Mouse (Mus musculus) myocyte (in vitro differentiated cells): Measurements from ENCODE around the gene Fam83f. TPM values are rescaled to one million over a fixed set of nuclear protein-coding genes. Genes with fewer than 3 reads are reported as not detected.
A peak's percentile ranks its signal among the peaks of the same experiment; 100 is the strongest.

Experiments
- H3K27me3 ChIP-seq: one replicate; pipeline ENCODE4 v1.6.1; 2011; ENCODE audit not compliant: control insufficient read depth, insufficient read depth, insufficient read length
- H3K36me3 ChIP-seq: one replicate; pipeline ENCODE4 v1.6.1; 2011; ENCODE audit not compliant: control insufficient read depth, insufficient read depth
- H3K4me2 ChIP-seq: one replicate; pipeline ENCODE4 v1.6.1; 2011; ENCODE audit warnings: low read depth, control low read depth
- H3K4me3 ChIP-seq: one replicate; pipeline ENCODE4 v1.5.1; 2011; ENCODE audit warnings: mild to moderate bottlenecking, control low read depth, moderate library complexity
- H3K79me2 ChIP-seq: one replicate; pipeline ENCODE4 v1.6.1; 2011; ENCODE audit not compliant: control insufficient read depth, insufficient read depth
- H3ac ChIP-seq: one replicate; pipeline ENCODE4 v1.6.1; 2011; ENCODE audit not compliant: control insufficient read depth, insufficient read length
- CEBPB ChIP-seq: IDR thresholded peaks from 2 replicates; pipeline ENCODE4 v1.6.1; 2011; ENCODE audit warnings: mild to moderate bottlenecking, moderate library complexity; ENCODE audit not compliant: poor library complexity, insufficient read depth, severe bottlenecking
- E2F4 ChIP-seq: IDR thresholded peaks from one replicate; pipeline ENCODE4 v1.6.1; 2011; ENCODE audit warnings: mild to moderate bottlenecking, control low read depth, moderate library complexity; ENCODE audit not compliant: insufficient read depth
- MAX ChIP-seq: IDR thresholded peaks from one replicate; pipeline ENCODE4 v1.6.1; 2011; ENCODE audit warnings: low read depth, mild to moderate bottlenecking, control low read depth
- MYOD1 ChIP-seq, 3 experiments: IDR thresholded peaks; one replicate each; pipeline ENCODE4 v1.6.1; 2011; ENCODE audit warnings: control low read depth in 2 of 3, low read depth in 2 of 3, mild to moderate bottlenecking in 2 of 3, moderate library complexity in 1 of 3; ENCODE audit not compliant: insufficient read length in 2 of 3, control insufficient read depth in 1 of 3
- MYOG ChIP-seq, 3 experiments: IDR thresholded peaks; one replicate each; pipeline ENCODE4 v1.6.1; 2011; ENCODE audit warnings: control low read depth in 2 of 3, low read depth in 2 of 3, mild to moderate bottlenecking in 2 of 3; ENCODE audit not compliant: insufficient read length in 2 of 3, control insufficient read depth in 1 of 3, insufficient read depth in 1 of 3
- POLR2A ChIP-seq: IDR thresholded peaks from one replicate; pipeline ENCODE4 v1.6.1; 2011; ENCODE audit warnings: low read depth, mild to moderate bottlenecking, control low read depth, moderate library complexity; ENCODE audit not compliant: insufficient read length
- POLR2AphosphoS2 ChIP-seq: IDR thresholded peaks from one replicate; pipeline ENCODE4 v1.6.1; 2011; ENCODE audit warnings: low read depth, control low read depth; ENCODE audit not compliant: insufficient read length
- REST ChIP-seq: IDR thresholded peaks from one replicate; pipeline ENCODE4 v1.6.1; 2011; ENCODE audit warnings: mild to moderate bottlenecking, control low read depth, moderate library complexity; ENCODE audit not compliant: insufficient read depth, insufficient read length
- SRF ChIP-seq: IDR thresholded peaks from one replicate; pipeline ENCODE4 v1.6.1; 2011; ENCODE audit warnings: low read depth; ENCODE audit not compliant: control insufficient read depth, insufficient read length
- TCF12 ChIP-seq: IDR thresholded peaks from one replicate; pipeline ENCODE4 v1.6.1; 2011; ENCODE audit warnings: mild to moderate bottlenecking, control low read depth; ENCODE audit not compliant: poor library complexity, insufficient read depth, severe bottlenecking
- TCF3 ChIP-seq: IDR thresholded peaks from one replicate; pipeline ENCODE4 v1.6.1; 2011; ENCODE audit warnings: low read depth, control low read depth; ENCODE audit not compliant: insufficient read length
- USF1 ChIP-seq: IDR thresholded peaks from one replicate; pipeline ENCODE4 v1.6.1; 2011; ENCODE audit warnings: low read depth, mild to moderate bottlenecking, control low read depth, moderate library complexity
- polyA plus RNA-seq: library from polyadenylated mRNA; unstranded; fragments of >200 nt; fragmentation: generic; extraction: Trizol; gene quantifications from one replicate; pipeline ENCODE4 v1.2.1, GENCODE M21; 2012; ENCODE audit warnings: missing spikeins

Fam83f gene
- polyA plus RNA-seq, 1 experiment = not detected

GRCm38 (mm10) chr15:80707088-80707487 is 35.4 kb downstream of the Fam83f start:
- peaks cover 4% of the 10 kb centered on the region for H3K27me3 ChIP-seq

GRCm38 (mm10) chr15:80709593-80709992 is 37.9 kb downstream of the Fam83f start:
- no peaks in the 10 kb centered on the region for H3K36me3 ChIP-seq
- H3K27me3 ChIP-seq = no peaks in the 10 kb centered on the region
- peak overlapping the region; percentile 83 for H3K4me2 ChIP-seq
- TF ChIP-seq MYOD1 (IDR thresholded peaks at IDR 0.05; ENCODE audit: control insufficient read depth in 1 of 3, insufficient read length in 2 of 3, low read depth in 2 of 3) = no peak
- 0 out of 2 replicates have a peak, but pooled peaks have one; percentile 1 for TF ChIP-seq CEBPB
- no peaks in the 10 kb centered on the region for H3K79me2 ChIP-seq
- no peak overlapping the region for H3K4me3 ChIP-seq
- no peak overlapping the region for H3ac ChIP-seq

More at GRCm38 (mm10) chr15:80707088-80707487, 35.4 kb downstream of the Fam83f start:
- Histone ChIP-seq H3K4me3 (no peak overlapping the region), H3ac (no peak overlapping the region), H3K36me3 (no peaks in the 10 kb centered on the region), H3K4me2 (peak overlapping the region; percentile 94), H3K79me2 (no peaks in the 10 kb centered on the region)
- 0 out of 2 replicates have a peak, but pooled peaks have one; percentile 22 for TF ChIP-seq CEBPB
- no peak for TF ChIP-seq TCF3

- H3K27me3 ChIP-seq = no peaks in the 10 kb centered on the region
- no peaks in the 10 kb centered on the region for H3K36me3 ChIP-seq
- TF ChIP-seq REST (no peak), TCF12 (no peak), MYOD1 (IDR thresholded peaks at IDR 0.05; ENCODE audit: control insufficient read depth in 1 of 3, insufficient read length in 2 of 3, low read depth in 2 of 3) (no peak), SRF (no peak), CEBPB (no peak), POLR2AphosphoS2 (no peak), MYOG (IDR thresholded peaks at IDR 0.05; ENCODE audit: control insufficient read depth in 1 of 3, insufficient read depth in 1 of 3, insufficient read length in 2 of 3, low read depth in 2 of 3) (no peak), POLR2A (no peak), MAX (no peak), TCF3 (no peak), E2F4 (no peak), USF1 (no peak)
- H3K4me2 ChIP-seq = peak overlapping the region; percentile 83
- H3ac ChIP-seq = no peak overlapping the region
- peak overlapping the region; percentile 39 for H3K4me3 ChIP-seq
- no peaks in the 10 kb centered on the region for H3K79me2 ChIP-seq
Observed at GRCm38 (mm10) chr15:80710257-80710607, 38.6 kb downstream of the Fam83f start.

GRCm38 (mm10) chr15:80710608-80711363 is 39.1 kb downstream of the Fam83f start, which contains the start of gene Tnrc6b:
Gene Tnrc6b (plus strand): TSS chr15:80711313.
- peak within 1 kb of the TSS; percentile 86 for H3K4me2 ChIP-seq
- H3K4me3 ChIP-seq = peak within 1 kb of the TSS; percentile 39
- no peaks in the 10 kb centered on the region for H3K36me3 ChIP-seq
- H3K27me3 ChIP-seq = no peaks in the 10 kb centered on the region
- H3K79me2 ChIP-seq = no peaks in the 10 kb centered on the region
- H3ac ChIP-seq = peak within 1 kb of the TSS; percentile 71
- TF ChIP-seq USF1 (no peak), SRF (peak; percentile 78), POLR2A (peak; percentile 90), POLR2AphosphoS2 (peak; percentile 95)

- peak overlapping the region; percentile 39 for H3K4me3 ChIP-seq
- TF ChIP-seq TCF12 (no peak), MAX (no peak), E2F4 (no peak), SRF (no peak), POLR2A (peak; percentile 65)
- no peaks in the 10 kb centered on the region for H3K27me3 ChIP-seq
- peak overlapping the region; percentile 71 for H3ac ChIP-seq
- no peaks in the 10 kb centered on the region for H3K36me3 ChIP-seq
- H3K4me2 ChIP-seq = peak overlapping the region; percentile 86
- no peaks in the 10 kb centered on the region for H3K79me2 ChIP-seq
Observed at GRCm38 (mm10) chr15:80711401-80712151, 39.9 kb downstream of the Fam83f start.
